Mouse (Mus musculus) hindbrain, embryonic 15.5 days (tissue): ENCODE results near the gene Olfr1555-ps1. TPM values are rescaled to one million over a fixed set of nuclear protein-coding genes. Genes with fewer than 3 reads are reported as not detected.
"Not testable (repeated sequence)": the region's sequence is repeated elsewhere in the genome, so short reads cannot be mapped to it uniquely, and the experiment has no call there.

ENCODE experiments used
- ATAC-seq: fragments of 200-750 bp; cut with Nextera tagmentation; 2 replicates; pipeline ENCODE4 v1.8.0; 2017; ENCODE audit warnings: low read depth, moderate number of reproducible peaks, moderate TSS enrichment; ENCODE audit not compliant: low FRiP score
- H3K27ac ChIP-seq: fragments of 300-500 bp; sonication (generic); replicated peaks from 2 replicates; pipeline ENCODE4 v1.5.1; 2015; ENCODE audit warnings: mild to moderate bottlenecking, inconsistent platforms
- H3K27me3 ChIP-seq: fragments of 300-500 bp; sonication (generic); 2 replicates; pipeline ENCODE4 v1.6.1; 2015; ENCODE audit warnings: control low read depth, inconsistent platforms
- H3K36me3 ChIP-seq: fragments of 300-500 bp; sonication (generic); 2 replicates; pipeline ENCODE4 v1.6.1; 2015; ENCODE audit warnings: control low read depth, inconsistent platforms
- H3K4me1 ChIP-seq: fragments of 300-500 bp; sonication (generic); replicated peaks from 2 replicates; pipeline ENCODE4 v1.6.1; 2015; ENCODE audit warnings: control low read depth, inconsistent platforms
- H3K4me2 ChIP-seq: fragments of 300-500 bp; sonication (generic); 2 replicates; pipeline ENCODE4 v1.6.1; 2015; ENCODE audit warnings: moderate library complexity, mild to moderate bottlenecking, inconsistent platforms
- H3K4me3 ChIP-seq: fragments of 300-500 bp; sonication (generic); 2 replicates; pipeline ENCODE4 v1.5.1; 2015; ENCODE audit warnings: mild to moderate bottlenecking, inconsistent platforms
- H3K9ac ChIP-seq: fragments of 300-500 bp; sonication (generic); 2 replicates; pipeline ENCODE4 v1.6.1; 2015; ENCODE audit warnings: inconsistent platforms
- H3K9me3 ChIP-seq: fragments of 300-500 bp; sonication (generic); 2 replicates; pipeline ENCODE4 v1.6.1; 2016; ENCODE audit warnings: control low read depth, inconsistent platforms
- WGBS: fragments of 180-500 bp; shearing (Covaris S2); methylation state at CpG from one replicate; pipeline ENCODE4 v1.1.7; 2015; 5-methylcytosine and 5-hydroxymethylcytosine counted together
- polyA plus RNA-seq: library from polyadenylated mRNA; unstranded; fragments of >200 nt; fragmentation: Nextera tagmentation; extraction: Ambion mirVana; gene quantifications from 2 replicates; pipeline ENCODE4 v1.2.1, GENCODE M21; 2015

Gene Olfr1555-ps1
- polyA plus RNA-seq = not detected in 2 replicates

- not testable (repeated sequence) for H3K4me3 ChIP-seq, H3K27me3 ChIP-seq, H3K27ac ChIP-seq, H3K9me3 ChIP-seq, ATAC-seq, H3K4me2 ChIP-seq, H3K4me1 ChIP-seq, H3K9ac ChIP-seq, H3K36me3 ChIP-seq
- 51% methylated on average over 1 of the region's 1 CpGs for WGBS
Observed at GRCm38 (mm10) chr19:12170062-12170599, at the start of gene Olfr1555-ps1. Gene Olfr1555-ps1 (minus strand): TSS chr19:12170112.

- no peaks in the 10 kb centered on the region for H3K27me3 ChIP-seq
- no peak within 1 kb of the TSS for H3K27ac ChIP-seq
- no peak within 1 kb of the TSS for H3K9ac ChIP-seq
- 81% methylated on average over 1 of the region's 1 CpGs for WGBS
- no peak within 1 kb of the TSS for H3K4me3 ChIP-seq
- H3K9me3 ChIP-seq = no peaks in the 10 kb centered on the region
- no peak within 1 kb of the TSS for H3K4me2 ChIP-seq
- H3K36me3 ChIP-seq = no peaks in the 10 kb centered on the region
- ATAC-seq = no peak
- no peaks in the 10 kb centered on the region for H3K4me1 ChIP-seq
Observed at GRCm38 (mm10) chr19:12200334-12200733, 30.4 kb upstream of the Olfr1555-ps1 start, which contains the start of gene Olfr1431. Gene Olfr1431 (plus strand): TSS chr19:12200634.

- H3K9ac ChIP-seq, H3K27me3 ChIP-seq, H3K4me2 ChIP-seq, H3K27ac ChIP-seq, H3K36me3 ChIP-seq, H3K4me1 ChIP-seq, H3K4me3 ChIP-seq, H3K9me3 ChIP-seq, ATAC-seq: not testable (repeated sequence)
- WGBS = 82% methylated on average over 4 of the region's 4 CpGs
Observed at GRCm38 (mm10) chr19:12199076-12199475, 29.2 kb upstream of the Olfr1555-ps1 start.

- H3K9ac ChIP-seq, H3K4me3 ChIP-seq, H3K9me3 ChIP-seq, ATAC-seq, H3K4me1 ChIP-seq, H3K4me2 ChIP-seq, H3K27ac ChIP-seq, H3K36me3 ChIP-seq, H3K27me3 ChIP-seq: not testable (repeated sequence)
- WGBS = 88% methylated on average over 5 of the region's 5 CpGs
Observed at GRCm38 (mm10) chr19:12175431-12175830, 5.5 kb upstream of the Olfr1555-ps1 start.

- H3K9ac ChIP-seq = no peak overlapping the region
- H3K27me3 ChIP-seq = no peaks in the 10 kb centered on the region
- no peak overlapping the region for H3K4me2 ChIP-seq
- H3K36me3 ChIP-seq = no peaks in the 10 kb centered on the region
- H3K27ac ChIP-seq = no peak overlapping the region
- no peak for ATAC-seq
- no peaks in the 10 kb centered on the region for H3K4me1 ChIP-seq
- 87% methylated on average over 3 of the region's 3 CpGs for WGBS
- no peaks in the 10 kb centered on the region for H3K9me3 ChIP-seq
- H3K4me3 ChIP-seq = no peak overlapping the region
Observed at GRCm38 (mm10) chr19:12145452-12145851, 24.5 kb downstream of the Olfr1555-ps1 start.

- no peak overlapping the region for H3K9ac ChIP-seq
- H3K4me1 ChIP-seq = no peaks in the 10 kb centered on the region
- no peak overlapping the region for H3K4me3 ChIP-seq
- ATAC-seq = no peak
- no peak overlapping the region for H3K27ac ChIP-seq
- no peaks in the 10 kb centered on the region for H3K9me3 ChIP-seq
- no peaks in the 10 kb centered on the region for H3K36me3 ChIP-seq
- no peaks in the 10 kb centered on the region for H3K27me3 ChIP-seq
- WGBS = 31% methylated on average over 1 of the region's 1 CpGs
- no peak overlapping the region for H3K4me2 ChIP-seq
Observed at GRCm38 (mm10) chr19:12143356-12143755, 26.6 kb downstream of the Olfr1555-ps1 start.

- no peak overlapping the region for H3K27ac ChIP-seq
- 45% methylated on average over 2 of the region's 2 CpGs for WGBS
- no peaks in the 10 kb centered on the region for H3K36me3 ChIP-seq
- H3K4me3 ChIP-seq = no peak overlapping the region
- H3K9me3 ChIP-seq = no peaks in the 10 kb centered on the region
- no peaks in the 10 kb centered on the region for H3K4me1 ChIP-seq
- no peaks in the 10 kb centered on the region for H3K27me3 ChIP-seq
- no peak for ATAC-seq
- no peak overlapping the region for H3K9ac ChIP-seq
- no peak overlapping the region for H3K4me2 ChIP-seq
Observed at GRCm38 (mm10) chr19:12134289-12134688, 35.6 kb downstream of the Olfr1555-ps1 start.

GRCm38 (mm10) chr19:12123103-12123502 is 46.8 kb downstream of the Olfr1555-ps1 start, which contains the start of gene Olfr76:
Gene Olfr76 (minus strand): TSS chr19:12123203.
- Histone ChIP-seq H3K4me2 (no peak within 1 kb of the TSS), H3K4me3 (no peak within 1 kb of the TSS), H3K9ac (no peak within 1 kb of the TSS), H3K4me1 (no peaks in the 10 kb centered on the region), H3K36me3 (no peaks in the 10 kb centered on the region), H3K9me3 (no peaks in the 10 kb centered on the region), H3K27me3 (no peaks in the 10 kb centered on the region), H3K27ac (no peak within 1 kb of the TSS)
- no peak for ATAC-seq
- 75% methylated on average over 3 of the region's 3 CpGs for WGBS

- Histone ChIP-seq H3K36me3 (no peaks in the 10 kb centered on the region), H3K27me3 (no peaks in the 10 kb centered on the region), H3K9ac (no peak overlapping the region), H3K27ac (no peak overlapping the region), H3K4me3 (no peak overlapping the region), H3K9me3 (no peaks in the 10 kb centered on the region), H3K4me2 (no peak overlapping the region), H3K4me1 (no peaks in the 10 kb centered on the region)
- no peak for ATAC-seq
- 96% methylated on average over 3 of the region's 3 CpGs for WGBS
Observed at GRCm38 (mm10) chr19:12116464-12116863, 53.4 kb downstream of the Olfr1555-ps1 start.

GRCm38 (mm10) chr19:12115797-12116196 is 54.1 kb downstream of the Olfr1555-ps1 start, which contains the start of gene Olfr1428:
Gene Olfr1428 (minus strand): TSS chr19:12115897.
- no peak for ATAC-seq
- H3K4me1 ChIP-seq = no peaks in the 10 kb centered on the region
- 79% methylated on average over 1 of the region's 1 CpGs for WGBS

More at GRCm38 (mm10) chr19:12115797-12116196, 54.1 kb downstream of the Olfr1555-ps1 start, which contains the start of gene Olfr1428:
- Histone ChIP-seq H3K36me3 (no peaks in the 10 kb centered on the region), H3K4me2 (no peak within 1 kb of the TSS), H3K9me3 (no peaks in the 10 kb centered on the region), H3K4me3 (no peak within 1 kb of the TSS), H3K9ac (no peak within 1 kb of the TSS), H3K27me3 (no peaks in the 10 kb centered on the region), H3K27ac (no peak within 1 kb of the TSS)

Other genes with a start within 250 kb of the Olfr1555-ps1 start
- 3.4 and 3.7 TPM in 2 replicates for gene Osbp, start 204.2 kb downstream of the Olfr1555-ps1 start, polyA plus RNA-seq
- not detected in 2 replicates for gene Olfr1423, start 128.8 kb downstream of the Olfr1555-ps1 start, polyA plus RNA-seq
- not detected in 2 replicates for gene Olfr1424, start 107.4 kb downstream of the Olfr1555-ps1 start, polyA plus RNA-seq
- gene Olfr1425, start 92.4 kb downstream of the Olfr1555-ps1 start, polyA plus RNA-seq = not detected in 2 replicates
- not detected in 2 replicates for gene Olfr1426, start 78.1 kb downstream of the Olfr1555-ps1 start, polyA plus RNA-seq
- gene Olfr1427, start 66.8 kb downstream of the Olfr1555-ps1 start, polyA plus RNA-seq = not detected in 2 replicates
- gene Olfr1428, start 54.2 kb downstream of the Olfr1555-ps1 start, polyA plus RNA-seq = not detected in 2 replicates
- not detected in 2 replicates for gene Olfr76, start 46.9 kb downstream of the Olfr1555-ps1 start, polyA plus RNA-seq
- gene Olfr1431, start 30.5 kb upstream of the Olfr1555-ps1 start, polyA plus RNA-seq = not detected in 2 replicates
- not detected in 2 replicates for gene Olfr1432, start 62.5 kb upstream of the Olfr1555-ps1 start, polyA plus RNA-seq
- gene Olfr262, start 71.5 kb upstream of the Olfr1555-ps1 start, polyA plus RNA-seq = not detected in 2 replicates
- not detected in 2 replicates for gene Olfr235, start 90.9 kb upstream of the Olfr1555-ps1 start, polyA plus RNA-seq
- not detected in 2 replicates for gene Olfr1434, start 109.7 kb upstream of the Olfr1555-ps1 start, polyA plus RNA-seq
- not detected in 2 replicates for gene Olfr1436, start 129.0 kb upstream of the Olfr1555-ps1 start, polyA plus RNA-seq
- not detected in 2 replicates for gene Olfr1437, start 155.0 kb upstream of the Olfr1555-ps1 start, polyA plus RNA-seq
- not detected in 2 replicates for gene Olfr1438-ps1, start 165.8 kb upstream of the Olfr1555-ps1 start, polyA plus RNA-seq
- gene Olfr1440, start 217.2 kb upstream of the Olfr1555-ps1 start, polyA plus RNA-seq = not detected in 2 replicates
- not detected in 2 replicates for gene Olfr1441, start 247.3 kb upstream of the Olfr1555-ps1 start, polyA plus RNA-seq